Mouse (Mus musculus): ENCODE measurements around the gene Alg12.

The Alg12 gene

DNA sequence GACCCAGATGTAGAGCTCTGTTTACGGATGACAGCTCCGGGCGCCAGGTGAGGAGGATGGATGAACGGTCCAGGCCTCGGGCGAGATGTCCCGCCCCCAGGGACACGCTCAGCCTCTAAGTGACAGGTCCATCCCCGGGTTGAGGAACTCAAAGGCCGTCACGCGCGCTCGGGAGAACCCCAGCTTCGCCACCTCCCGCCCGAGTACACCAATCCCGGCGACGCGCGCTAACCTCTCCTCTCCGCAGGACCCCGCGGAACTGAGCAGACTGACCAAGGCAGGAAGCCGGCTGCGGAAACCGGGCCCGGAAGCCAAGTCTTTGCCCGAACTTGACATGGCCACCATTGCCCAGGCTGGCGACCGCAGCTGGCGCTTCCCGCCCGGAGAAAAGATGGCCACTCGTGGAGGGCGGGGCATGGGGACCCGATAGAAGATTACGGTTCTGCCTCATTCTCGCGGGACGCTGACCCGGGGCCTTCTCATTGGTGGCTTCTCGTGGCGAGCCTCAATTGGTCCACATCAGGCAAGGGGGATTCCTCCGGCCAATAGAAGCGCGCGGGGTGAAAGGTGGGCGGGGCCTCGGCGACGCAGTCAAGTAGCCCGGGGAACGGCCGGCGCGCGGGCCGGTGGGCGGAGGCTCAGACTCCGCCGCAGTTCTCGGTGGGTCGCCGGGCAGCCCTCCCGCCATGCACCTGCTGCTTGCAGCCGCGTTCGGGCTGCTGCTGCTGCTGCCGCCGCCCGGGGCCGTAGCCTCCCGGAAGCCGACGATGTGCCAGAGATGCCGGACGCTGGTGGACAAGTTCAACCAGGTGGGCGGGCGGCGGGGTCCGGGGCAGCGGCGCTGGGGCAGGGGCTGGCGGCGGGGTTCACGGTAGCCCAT, at the start of gene Alg12, which contains the start of gene Creld2:
TSS of gene Alg12 (minus strand) at position 293 of the 880 bp plus-strand sequence.
TSS of gene Creld2 (plus strand) at position 621 of the 880 bp plus-strand sequence.
- DNase-seq (ENCODE audit: low spot score in 2 of 2): peak; percentile 98 to 99

DNA sequence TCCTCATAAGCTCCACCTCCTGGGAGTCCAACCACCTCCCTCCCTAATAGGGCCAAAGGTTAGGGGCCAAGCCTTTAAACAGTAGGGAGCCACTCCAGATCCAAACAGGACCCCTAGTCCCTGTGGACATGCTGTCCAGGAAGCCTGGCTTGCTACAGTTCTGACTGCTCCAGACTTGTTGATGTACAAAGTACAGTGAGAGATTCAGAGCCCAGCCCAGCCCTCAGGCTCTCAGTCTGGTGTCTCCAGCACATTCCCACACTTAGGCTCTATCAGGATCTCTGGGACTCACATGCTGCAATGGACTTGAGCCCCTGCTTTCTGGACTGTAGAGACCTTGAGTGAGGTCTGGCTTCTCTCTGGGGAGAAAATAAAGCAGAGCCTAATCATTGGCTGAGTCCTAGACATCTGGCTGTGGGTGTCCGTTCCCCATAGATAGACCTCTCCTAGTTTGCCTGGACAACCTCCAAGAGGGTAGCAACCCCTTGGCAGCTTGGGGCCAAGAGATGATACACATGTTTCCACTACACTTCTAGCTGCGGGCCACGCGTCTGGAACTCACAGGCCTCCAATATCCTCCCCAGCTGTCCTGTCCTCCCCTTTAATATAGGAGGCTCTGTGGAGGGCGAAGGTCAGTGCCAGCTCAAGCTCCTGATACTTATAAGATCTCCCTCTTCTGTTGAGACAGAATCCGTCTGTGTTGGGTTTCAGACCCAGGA, 49.1 kb upstream of the Alg12 start:
- DNase-seq (ENCODE audit: low spot score in 2 of 2): no peak

DNA sequence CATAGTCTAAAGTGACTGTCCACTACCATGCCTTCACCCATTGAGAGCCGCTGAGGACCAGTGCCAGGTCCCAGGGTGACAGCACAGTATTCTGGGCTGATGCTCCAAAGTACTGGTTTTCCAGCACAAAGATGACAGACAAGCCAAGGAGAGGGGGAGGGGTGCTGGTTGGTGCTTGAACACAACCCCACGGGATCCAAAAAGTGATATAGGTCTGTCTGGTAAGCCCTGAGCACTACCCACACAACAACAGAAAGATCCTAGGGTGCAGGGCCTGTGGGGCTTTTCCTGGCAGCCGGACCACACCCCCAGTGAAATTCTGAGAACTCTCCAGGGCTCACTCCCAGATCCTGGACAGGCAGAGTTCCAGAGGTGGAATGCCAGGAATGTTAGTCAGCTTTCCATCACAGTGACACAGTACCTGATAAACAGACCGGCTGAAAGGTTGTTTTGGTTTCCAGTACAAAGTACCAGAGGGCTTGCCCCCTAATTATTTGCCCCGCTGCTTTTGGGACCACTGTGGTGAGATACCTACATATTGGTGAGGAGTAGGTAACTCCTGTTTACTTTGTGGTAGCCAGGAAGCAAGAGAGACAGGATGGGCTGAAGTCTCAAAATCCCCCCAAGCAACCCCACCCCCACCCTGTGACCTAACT, 48.4 kb upstream of the Alg12 start:
- no peak for DNase-seq (ENCODE audit: low spot score in 2 of 2)

DNA sequence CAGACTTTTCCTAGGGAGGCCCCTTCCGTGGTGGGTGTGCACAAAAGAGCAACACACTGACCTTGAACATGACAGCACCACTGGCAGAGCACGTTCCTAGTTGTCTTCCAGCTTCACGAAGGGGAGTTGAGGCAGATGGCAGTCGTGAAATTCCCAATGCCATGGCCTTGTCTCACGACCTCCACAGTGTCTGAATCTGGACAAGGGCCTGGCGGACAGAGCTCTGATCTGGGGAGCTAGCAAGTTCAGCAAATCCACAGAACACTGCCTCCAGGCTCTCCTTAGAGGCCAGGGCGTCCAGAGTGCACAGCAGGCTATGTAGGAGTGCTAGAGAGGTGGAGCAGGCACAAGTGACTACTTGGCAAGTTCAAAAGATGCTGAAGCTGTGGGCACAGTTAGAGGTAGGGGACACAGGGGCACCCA, 47.8 kb upstream of the Alg12 start:
- DNase-seq (ENCODE audit: low spot score in 2 of 2): no peak

DNA sequence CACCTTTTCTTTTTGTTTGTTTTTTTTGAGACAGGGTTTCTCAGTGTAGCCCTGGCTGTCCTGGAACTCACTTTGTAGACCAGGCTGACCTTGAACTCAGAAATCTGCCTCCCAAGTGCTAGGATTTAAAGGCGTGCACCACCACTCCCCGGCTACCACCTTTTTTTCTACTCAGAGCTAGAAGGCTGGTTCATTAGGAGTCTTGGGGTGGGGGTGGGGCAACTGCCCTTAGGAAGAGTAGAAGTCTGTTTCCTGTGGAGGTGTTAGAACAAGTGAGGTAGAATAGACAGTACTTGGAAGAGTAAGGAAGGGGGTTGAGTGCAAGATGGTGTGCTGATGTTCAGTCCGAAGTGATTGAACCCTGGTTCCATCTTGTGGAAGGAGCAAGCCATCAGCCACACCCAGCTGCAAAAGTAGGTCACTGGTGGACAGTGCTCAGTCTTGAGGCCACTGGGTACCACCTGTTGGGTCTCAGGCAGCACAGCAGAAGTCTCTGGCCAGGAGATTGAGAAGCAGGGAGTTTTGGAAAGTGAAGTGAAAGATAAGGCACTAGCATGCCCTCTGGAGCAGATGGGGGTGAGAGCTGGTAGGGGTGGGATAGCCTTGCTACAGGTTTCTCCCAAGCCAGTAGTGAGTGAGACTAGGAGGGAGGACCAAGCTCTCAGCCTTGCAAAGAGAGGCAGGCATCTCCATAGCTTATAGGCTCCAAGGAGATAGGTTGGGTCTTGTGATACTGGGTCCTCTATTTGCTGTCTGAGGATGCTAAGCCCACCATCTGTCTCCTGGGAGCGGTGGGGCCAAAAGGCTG, 47.0 kb upstream of the Alg12 start:
- no peak for DNase-seq (ENCODE audit: low spot score in 2 of 2)

DNA sequence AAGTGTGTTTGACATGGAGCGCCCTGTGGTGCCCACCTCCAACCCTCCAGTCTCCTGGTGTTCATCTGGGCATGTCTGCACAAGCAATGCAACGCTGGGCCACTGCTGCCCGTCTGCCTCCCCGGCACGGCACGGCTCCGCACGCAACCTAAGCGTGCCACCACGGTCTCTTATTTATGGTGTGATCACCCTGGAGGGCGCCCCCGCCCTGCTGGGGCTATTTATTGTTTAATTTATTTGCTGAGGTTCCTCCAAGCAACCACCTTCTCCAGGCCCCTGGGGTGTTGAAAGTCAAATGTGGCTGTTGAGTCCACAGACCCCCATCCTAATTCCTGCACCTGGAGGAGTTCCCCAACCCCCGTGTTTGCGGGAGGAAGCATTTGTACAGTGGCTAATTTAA, 45.9 kb upstream of the Alg12 start:
- no peak for DNase-seq (ENCODE audit: low spot score in 2 of 2)

DNA sequence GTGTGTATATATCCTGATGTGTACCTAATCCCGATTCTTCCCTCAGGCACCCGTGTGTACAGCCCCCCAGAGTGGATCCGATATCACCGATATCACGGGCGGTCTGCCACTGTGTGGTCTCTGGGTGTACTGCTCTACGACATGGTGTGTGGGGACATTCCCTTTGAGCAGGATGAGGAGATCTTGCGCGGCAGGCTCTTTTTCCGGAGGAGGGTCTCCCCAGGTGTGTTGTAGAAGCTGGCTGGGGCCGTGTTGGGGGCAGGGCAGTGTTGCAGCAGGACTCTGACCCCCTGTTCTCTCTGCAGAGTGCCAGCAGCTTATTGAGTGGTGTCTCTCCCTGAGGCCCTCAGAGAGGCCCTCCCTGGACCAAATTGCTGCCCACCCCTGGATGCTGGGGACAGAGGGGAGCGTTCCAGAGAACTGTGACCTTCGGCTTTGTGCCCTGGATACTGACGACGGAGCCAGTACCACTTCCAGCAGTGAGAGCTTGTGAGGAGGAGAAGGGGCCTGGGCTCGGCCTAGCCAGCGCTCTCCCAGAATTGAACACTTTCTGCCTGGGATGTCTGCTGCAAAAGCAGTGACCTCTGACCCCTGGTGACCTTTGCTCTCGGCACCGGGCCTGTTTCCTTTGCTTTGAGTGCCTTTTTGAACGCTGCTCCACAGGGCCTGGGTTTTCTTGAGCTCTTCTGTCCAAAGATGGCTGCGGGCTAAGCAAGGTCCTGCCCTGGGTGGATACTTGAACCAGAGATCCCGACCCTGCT, 45.3 kb upstream of the Alg12 start:
- DNase-seq (ENCODE audit: low spot score in 2 of 2): no peak

DNA sequence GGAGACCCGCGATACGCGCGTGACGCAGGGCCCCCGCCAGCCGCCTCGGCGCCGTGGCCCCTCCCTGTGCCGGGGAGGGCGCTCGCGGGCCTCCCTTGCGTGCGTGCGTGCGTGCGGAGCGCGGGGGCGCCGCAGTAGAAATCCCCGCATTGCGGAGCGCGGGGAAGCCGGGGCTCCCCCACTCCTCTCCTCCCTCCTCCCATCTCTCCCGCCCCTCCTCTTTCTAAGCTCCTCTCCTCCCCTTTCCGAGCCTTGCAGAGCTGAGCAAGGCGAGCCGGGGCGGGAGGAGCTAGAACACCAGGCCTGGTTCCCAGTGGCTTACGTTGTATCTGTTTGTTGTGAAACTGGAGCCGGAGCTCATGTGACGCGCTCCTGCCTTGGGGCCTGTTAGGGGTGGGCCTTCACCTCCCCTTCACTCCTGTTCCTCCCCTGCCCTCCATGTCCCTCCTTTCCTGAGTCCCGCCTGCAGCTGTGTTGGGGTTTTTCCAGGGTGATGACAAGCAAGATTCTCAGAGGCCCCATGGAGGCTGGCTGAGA, 44.6 kb upstream of the Alg12 start:
- peak; percentile 53 to 77 for DNase-seq (ENCODE audit: low spot score in 2 of 2)

DNA sequence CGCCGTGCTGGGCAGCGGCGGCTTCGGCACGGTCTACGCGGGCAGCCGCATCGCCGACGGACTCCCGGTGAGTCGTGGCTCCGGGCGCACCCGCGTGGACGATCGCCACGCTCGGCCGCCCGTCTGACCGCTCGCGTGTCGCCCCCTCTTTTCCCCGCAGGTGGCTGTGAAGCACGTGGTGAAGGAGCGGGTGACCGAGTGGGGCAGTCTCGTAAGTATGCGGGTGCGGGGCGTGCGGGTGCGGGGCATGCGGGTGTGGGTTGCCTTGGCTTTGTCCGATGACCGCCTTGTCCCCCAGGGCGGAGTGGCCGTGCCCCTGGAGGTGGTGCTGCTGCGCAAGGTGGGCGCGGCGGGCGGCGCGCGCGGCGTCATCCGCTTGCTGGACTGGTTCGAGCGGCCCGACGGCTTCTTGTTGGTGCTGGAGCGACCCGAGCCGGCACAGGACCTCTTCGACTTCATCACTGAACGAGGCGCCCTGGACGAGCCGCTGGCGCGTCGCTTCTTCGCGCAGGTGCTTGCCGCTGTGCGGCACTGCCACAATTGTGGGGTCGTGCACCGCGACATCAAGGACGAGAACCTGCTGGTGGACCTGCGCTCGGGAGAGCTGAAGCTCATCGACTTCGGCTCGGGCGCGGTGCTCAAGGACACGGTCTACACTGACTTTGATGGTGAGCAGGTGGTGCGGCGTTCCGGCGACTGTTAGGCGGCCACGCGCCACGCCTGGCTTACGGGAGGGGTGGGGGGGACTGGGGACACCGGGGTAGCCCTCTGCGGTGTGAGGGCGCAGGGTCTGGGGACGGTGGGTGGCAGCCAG, 44.0 kb upstream of the Alg12 start:
- peak; percentile 39 to 80 for DNase-seq (ENCODE audit: low spot score in 2 of 2)

DNA sequence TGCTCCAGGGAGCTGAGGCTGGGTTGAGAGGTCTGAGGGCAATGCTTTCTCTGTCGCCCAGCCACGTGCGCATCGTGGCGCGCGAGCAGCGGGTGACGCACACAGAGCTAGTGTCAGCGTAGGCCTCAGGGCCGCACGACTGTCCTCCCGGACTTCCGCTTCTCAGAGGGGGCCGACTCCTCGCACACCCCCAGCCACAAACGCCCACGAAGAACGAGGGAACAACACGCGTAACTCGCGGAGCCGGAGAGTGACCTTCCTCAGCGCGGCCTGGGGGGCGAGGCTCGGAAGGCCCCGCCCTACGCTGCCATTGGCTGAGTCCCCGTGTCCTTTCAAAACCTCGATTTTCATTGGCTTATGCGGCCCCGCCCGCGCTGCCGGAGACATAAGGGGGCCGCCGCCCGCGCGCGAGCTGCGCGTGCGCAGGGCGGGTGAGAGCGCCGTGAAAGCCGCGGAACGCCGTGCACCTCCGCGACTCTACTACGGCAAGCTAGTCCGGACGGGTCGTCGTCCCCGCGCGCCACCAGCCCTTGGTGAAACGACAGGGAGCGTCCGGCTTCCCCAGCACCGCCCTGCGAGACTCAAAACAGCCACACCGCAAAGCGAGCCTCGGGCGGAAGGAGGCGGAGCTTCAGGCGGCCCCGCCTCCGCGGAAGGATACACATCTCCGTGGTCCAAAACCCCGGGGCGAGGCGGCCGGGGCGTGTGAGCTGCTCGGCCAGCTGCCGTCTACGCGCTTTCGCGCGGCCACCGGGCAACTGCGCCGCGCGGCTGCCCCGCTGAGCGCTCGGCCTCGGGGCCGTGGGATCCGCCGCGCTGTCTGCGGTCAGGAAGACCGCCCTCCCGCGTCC, 42.9 kb upstream of the Alg12 start, which contains the start of gene Pim3:
TSS of gene Pim3 (plus strand) at position 415 of the 851 bp plus-strand sequence.
- DNase-seq (ENCODE audit: low spot score in 2 of 2): peak; percentile 90 to 96

DNA sequence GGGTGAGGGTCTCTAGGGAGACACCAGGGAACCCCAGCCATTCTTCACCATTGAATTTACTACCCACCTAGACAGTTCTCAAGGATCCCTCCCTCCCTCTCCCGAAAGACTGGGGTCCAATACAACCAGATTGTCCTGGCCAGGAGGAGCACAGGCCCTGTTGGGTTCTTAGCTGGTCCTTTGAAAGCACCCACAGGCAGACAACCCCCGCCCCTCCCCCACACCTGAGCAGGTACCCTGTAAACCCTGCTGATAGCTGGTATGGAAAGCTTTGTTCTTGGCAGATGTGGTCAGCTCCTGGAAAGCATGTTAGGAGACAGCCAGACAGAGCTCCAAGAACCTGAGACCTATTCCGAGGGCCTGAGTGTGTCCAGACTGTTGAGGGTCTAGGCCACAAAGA, 41.7 kb upstream of the Alg12 start:
- DNase-seq (ENCODE audit: low spot score in 2 of 2): no peak

DNA sequence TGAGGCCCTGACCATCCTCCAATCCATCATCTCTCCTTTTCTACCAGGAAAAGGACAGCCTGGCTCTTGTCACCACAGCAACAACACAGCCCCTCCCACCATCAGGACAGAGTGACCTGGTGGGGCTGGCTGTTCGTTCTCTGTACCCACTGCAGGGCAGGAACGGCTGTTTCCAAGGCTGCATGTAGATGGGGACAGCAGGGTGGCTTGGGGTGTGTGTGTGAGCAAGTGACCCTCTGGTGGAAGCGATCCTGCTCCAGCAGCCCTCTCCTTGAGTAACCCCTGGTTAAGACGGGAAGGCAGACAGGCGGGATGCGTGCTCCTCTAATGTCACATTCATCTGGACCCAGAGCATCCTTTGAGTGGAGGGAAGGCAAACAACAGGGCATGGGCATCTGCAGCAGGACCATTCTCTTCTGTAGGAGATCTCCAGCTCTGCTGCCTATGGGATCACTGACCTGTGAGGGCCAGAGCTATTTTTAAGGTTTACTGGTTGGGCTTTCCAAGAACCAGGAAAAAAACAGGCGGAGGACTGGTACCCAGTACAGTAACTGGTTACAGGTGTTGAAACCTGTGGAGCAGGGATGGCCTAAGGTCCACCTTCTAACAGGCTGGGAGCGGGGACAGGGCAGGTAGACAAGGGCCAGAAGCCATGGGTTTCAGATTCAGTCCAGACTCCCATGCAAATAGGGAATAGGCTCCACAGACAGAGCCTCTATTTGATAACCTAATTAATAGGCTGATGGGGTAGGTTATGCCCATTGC, 40.3 kb upstream of the Alg12 start:
- DNase-seq (ENCODE audit: low spot score in 2 of 2): no peak

DNA sequence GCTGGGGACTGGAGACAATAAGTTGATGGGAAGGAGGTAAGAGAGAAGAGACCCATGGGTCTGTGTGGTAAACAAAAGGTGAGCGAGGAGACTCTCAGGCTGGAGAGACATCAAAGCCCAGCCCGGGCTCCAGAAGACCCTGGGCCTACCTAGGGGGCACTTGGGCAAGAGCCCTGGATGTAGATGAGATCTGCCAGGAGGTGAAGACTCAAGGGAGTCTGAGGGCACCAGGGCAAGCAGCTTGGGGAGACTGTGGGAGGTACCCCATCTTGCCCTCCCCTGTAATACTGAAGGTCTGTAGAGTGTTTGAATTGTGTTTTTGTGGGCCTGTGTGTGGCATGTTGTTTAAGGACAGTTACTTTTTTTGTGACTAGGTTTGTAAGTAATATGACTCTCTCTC, 39.6 kb upstream of the Alg12 start:
- no peak for DNase-seq (ENCODE audit: low spot score in 2 of 2)

DNA sequence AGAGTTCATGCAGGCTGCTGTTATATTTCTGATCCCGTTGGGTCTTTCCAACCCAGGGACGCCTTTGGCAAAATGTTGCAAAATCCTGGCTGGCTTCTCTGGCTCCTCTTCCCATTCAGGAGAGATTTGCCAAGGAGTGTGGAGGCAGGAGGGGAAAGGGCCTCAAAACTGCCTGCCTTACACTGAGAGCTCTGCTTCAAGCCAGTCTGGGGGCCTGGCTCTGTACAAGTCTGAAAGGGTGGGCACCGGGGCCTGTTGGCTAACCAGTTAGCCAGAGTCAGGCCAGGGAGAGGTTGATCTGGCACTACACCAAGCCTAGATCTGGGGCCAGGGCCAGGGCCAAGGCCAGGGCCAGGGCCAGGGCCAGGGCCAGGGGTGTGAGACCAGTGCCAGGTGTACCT, 39.0 kb upstream of the Alg12 start:
- no peak for DNase-seq (ENCODE audit: low spot score in 2 of 2)

DNA sequence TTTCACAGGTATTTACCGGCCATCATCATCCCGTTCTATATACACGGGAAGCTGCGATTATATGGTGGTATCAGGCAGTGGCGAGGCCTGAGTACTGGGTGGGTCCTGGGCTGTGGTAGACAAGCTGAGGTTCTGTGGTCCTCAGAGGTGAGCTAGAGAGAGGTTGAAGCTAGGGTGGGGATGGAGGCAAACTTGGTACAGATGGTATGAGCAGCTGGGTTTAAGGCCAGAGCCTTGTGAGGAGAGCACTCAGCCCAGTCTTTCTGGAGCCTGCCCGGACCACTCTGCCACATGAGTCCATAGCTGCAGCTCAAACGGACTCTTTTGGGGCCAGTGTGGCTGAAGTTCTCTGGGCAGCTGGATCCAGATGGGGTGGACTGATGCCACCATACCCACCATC, 38.2 kb upstream of the Alg12 start:
- no peak for DNase-seq (ENCODE audit: low spot score in 2 of 2)

DNA sequence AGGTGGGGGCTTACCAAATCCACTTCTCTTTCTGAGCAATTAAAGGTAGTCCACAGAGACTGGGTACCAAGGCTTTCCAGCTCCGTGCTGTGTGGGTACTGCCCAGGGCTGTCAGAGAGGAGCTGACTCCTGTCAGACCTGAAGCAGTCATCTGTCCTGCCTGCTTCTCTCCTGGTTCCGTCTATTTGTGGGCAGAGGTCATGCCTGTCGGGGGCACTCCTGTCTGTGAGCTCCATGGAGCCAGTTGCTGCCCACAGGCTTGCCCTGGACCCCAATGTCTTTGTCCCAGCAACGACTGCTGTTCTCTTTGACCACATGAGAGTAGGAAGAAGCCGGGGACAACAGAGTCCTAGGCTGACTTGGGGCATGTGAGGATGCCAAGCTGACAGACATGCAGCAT, 37.5 kb upstream of the Alg12 start:
- DNase-seq (ENCODE audit: low spot score in 2 of 2): no peak

DNA sequence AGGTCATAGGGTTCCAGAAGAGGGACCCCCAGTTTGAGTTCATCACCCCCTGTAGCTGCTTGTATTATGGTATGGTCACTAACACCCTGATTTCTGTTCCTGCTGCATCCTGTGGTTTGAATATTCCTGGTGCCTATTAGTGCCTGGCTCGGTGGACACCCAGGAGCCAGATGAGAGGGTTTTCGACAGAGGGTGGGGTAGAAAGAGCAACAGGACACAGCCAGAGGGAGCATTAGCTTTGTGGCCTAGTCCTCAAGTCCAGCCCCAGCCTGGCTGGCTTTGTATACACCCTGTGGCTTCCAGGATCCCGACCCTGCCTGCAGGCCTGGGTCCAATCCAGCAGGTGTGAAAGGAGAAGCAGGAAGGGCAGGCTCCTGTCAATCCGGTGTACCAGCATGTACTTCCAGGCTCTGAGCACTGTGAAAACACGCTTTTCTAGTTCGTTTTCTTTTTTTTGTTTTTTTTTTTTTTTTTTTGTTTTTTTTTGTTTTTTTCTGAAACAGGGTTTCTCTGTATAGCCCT, 36.8 kb upstream of the Alg12 start:
- no peak for DNase-seq (ENCODE audit: low spot score in 2 of 2)

Data from spleen, postnatal 4 days (tissue).